8 mouse cellular contexts compared by ENCODE assay signal in the genomic region with DNA sequence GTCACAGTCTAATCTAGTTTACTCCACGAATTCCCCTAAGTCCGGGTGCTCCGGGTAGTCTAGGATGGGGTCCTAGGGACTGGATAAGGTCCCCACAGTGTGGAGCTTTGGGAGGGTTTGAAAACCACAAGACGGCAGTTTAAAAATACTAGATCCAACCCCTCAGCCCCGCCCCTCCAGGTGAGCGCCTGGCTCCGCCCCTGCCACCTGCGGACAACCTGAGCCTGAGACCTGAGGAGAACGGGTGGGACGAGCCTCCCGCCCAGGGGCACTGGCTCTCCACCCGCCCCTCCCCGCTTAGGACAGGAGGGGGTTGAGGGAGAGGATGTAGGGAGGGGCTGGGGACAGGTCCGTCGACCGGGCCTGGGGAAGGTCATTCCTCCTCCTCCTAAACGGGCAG. TPM values are rescaled to one million over a fixed set of nuclear protein-coding genes. Genes with fewer than 3 reads are reported as not detected.
A peak's percentile ranks its signal among the peaks of the same experiment; 100 is the strongest.
DNase-seq lines count a peak whose midpoint lies in the region; ATAC-seq lines count a peak whose summit lies in the region.

No protein-coding gene starts in this region.

- intact Hi-C loops in left cerebral cortex, postnatal 25 days (cut with DNase I), result loop anchor here (5.0 kb wide), 2 partner anchors 58 to 163 kb away; partner anchors contain the start of gene Gipc3

- peak overlapping the region; percentile 62; the same call in 1 of the 2 replicates for H3K4me2 ChIP-seq in forebrain, embryonic 12.5 days
- peak overlapping the region; percentile 83 for H3K4me2 ChIP-seq in kidney, embryonic 15.5 days

- peak; percentile 67 for DNase-seq in embryonic facial prominence, embryonic 10.5 days (ENCODE audit: low spot score)
- DNase-seq in lung, postnatal 14 days, result peak; percentile 54
- DNase-seq in Muller cell, postnatal 12 days (ENCODE audit: inconsistent ontology term), result no peak
- DNase-seq in layer of hippocampus, adult 9-10 months (ENCODE audit: low spot score), result no peak
- no peak for DNase-seq in left cerebral cortex, postnatal 25 days (ENCODE audit: low spot score in 2 of 2)
- DNase-seq in embryo, embryonic 10 days (ENCODE audit: low spot score), result no peak

- ATAC-seq in forebrain, embryonic 12.5 days (ENCODE audit: low FRiP score), result no peak
- ATAC-seq in kidney, embryonic 15.5 days (replicated peaks; ENCODE audit: low FRiP score), result peak; percentile 29; the same call in 1 of the 2 replicates

- 8% methylated on average over 17 of the region's 17 CpGs for WGBS in embryonic facial prominence, embryonic 10.5 days
- 14% methylated on average over 17 of the region's 17 CpGs for WGBS in forebrain, embryonic 12.5 days
- 7% methylated on average over 17 of the region's 17 CpGs for WGBS in kidney, embryonic 15.5 days

- H3K9me3 ChIP-seq in embryonic facial prominence, embryonic 10.5 days, result no peaks in the 10 kb centered on the region
- H3K9me3 ChIP-seq in forebrain, embryonic 12.5 days, result no peaks in the 10 kb centered on the region
- H3K9me3 ChIP-seq in kidney, embryonic 15.5 days (replicated peaks), result no peaks in the 10 kb centered on the region

- no peak overlapping the region; the same call in 1 of the 2 replicates for H3K9ac ChIP-seq in forebrain, embryonic 12.5 days
- H3K9ac ChIP-seq in kidney, embryonic 15.5 days, result 0 out of 2 replicates have a peak overlapping the region, but pooled peaks have one; percentile 42

- H3K27ac ChIP-seq in embryonic facial prominence, embryonic 10.5 days (replicated peaks), result peak overlapping the region; percentile 78
- no peak overlapping the region for H3K27ac ChIP-seq in forebrain, embryonic 12.5 days
- H3K27ac ChIP-seq in kidney, embryonic 15.5 days, result peak overlapping the region; percentile 54

- peaks cover 5% of the 10 kb centered on the region; the same call in 1 of the 2 replicates for H3K36me3 ChIP-seq in embryonic facial prominence, embryonic 10.5 days (replicated peaks)
- no peaks in the 10 kb centered on the region for H3K36me3 ChIP-seq in forebrain, embryonic 12.5 days (replicated peaks)
- no peaks in the 10 kb centered on the region for H3K36me3 ChIP-seq in kidney, embryonic 15.5 days

- H3K4me1 ChIP-seq in embryonic facial prominence, embryonic 10.5 days, result peaks cover 50% of the 10 kb centered on the region
- peaks cover 28% of the 10 kb centered on the region for H3K4me1 ChIP-seq in forebrain, embryonic 12.5 days
- peaks cover 50% of the 10 kb centered on the region for H3K4me1 ChIP-seq in kidney, embryonic 15.5 days

- H3K4me3 ChIP-seq in embryonic facial prominence, embryonic 10.5 days, result peak overlapping the region; percentile 63
- H3K4me3 ChIP-seq in forebrain, embryonic 12.5 days (replicated peaks), result peak overlapping the region; percentile 46; the same call in 1 of the 2 replicates
- peak overlapping the region; percentile 56 for H3K4me3 ChIP-seq in kidney, embryonic 15.5 days (replicated peaks)

- H3K27me3 ChIP-seq in embryonic facial prominence, embryonic 10.5 days (replicated peaks; ENCODE audit: low read depth, poor library complexity, severe bottlenecking), result peaks cover 88% of the 10 kb centered on the region
- peaks cover 48% of the 10 kb centered on the region for H3K27me3 ChIP-seq in forebrain, embryonic 12.5 days
- peaks cover 46% of the 10 kb centered on the region for H3K27me3 ChIP-seq in kidney, embryonic 15.5 days

RNA-seq across cellular contexts. Expression of gene Tjp3, which starts 6.7 kb away (rescaled TPM):
- 8.9 and 9.0 TPM in 2 replicates for polyA plus RNA-seq in embryonic facial prominence, embryonic 10.5 days (2016; fragmentation: Nextera tagmentation; extraction: Ambion mirVana)
- 9.7 and 11.4 TPM in 2 replicates for polyA plus RNA-seq in forebrain, embryonic 12.5 days (2016; fragmentation: Nextera tagmentation; extraction: Ambion mirVana)
- polyA plus RNA-seq in kidney, embryonic 15.5 days (2015; fragmentation: Nextera tagmentation; extraction: Ambion mirVana), result 15.9 and 18.1 TPM in 2 replicates
- total RNA-seq in left cerebral cortex, postnatal 25 days (2021), result under 1 TPM; 0.23 to 0.30 TPM

RNA-seq across cellular contexts. Expression of gene Pip5k1c, which starts 8.0 kb away (rescaled TPM):
- 72.2 and 72.4 TPM in 2 replicates for polyA plus RNA-seq in embryonic facial prominence, embryonic 10.5 days (2016; fragmentation: Nextera tagmentation; extraction: Ambion mirVana)
- 84.1 and 98.7 TPM in 2 replicates for polyA plus RNA-seq in forebrain, embryonic 12.5 days (2016; fragmentation: Nextera tagmentation; extraction: Ambion mirVana)
- 51.0 and 61.3 TPM in 2 replicates for polyA plus RNA-seq in kidney, embryonic 15.5 days (2015; fragmentation: Nextera tagmentation; extraction: Ambion mirVana)
- 100 to 1,000 TPM; 402 to 420 TPM for total RNA-seq in left cerebral cortex, postnatal 25 days (2021)

RNA-seq across cellular contexts. Expression of gene Apba3, which starts 18.0 kb away (rescaled TPM):
- polyA plus RNA-seq in embryonic facial prominence, embryonic 10.5 days (2016; fragmentation: Nextera tagmentation; extraction: Ambion mirVana), result 57.2 and 57.5 TPM in 2 replicates
- 31.1 and 33.3 TPM in 2 replicates for polyA plus RNA-seq in forebrain, embryonic 12.5 days (2016; fragmentation: Nextera tagmentation; extraction: Ambion mirVana)
- 59.7 and 63.4 TPM in 2 replicates for polyA plus RNA-seq in kidney, embryonic 15.5 days (2015; fragmentation: Nextera tagmentation; extraction: Ambion mirVana)
- total RNA-seq in left cerebral cortex, postnatal 25 days (2021), result 10 to 100 TPM; 38.6 to 40.0 TPM

RNA-seq across cellular contexts. Expression of gene Mrpl54, which starts 18.0 kb away (rescaled TPM):
- 223 and 237 TPM in 2 replicates for polyA plus RNA-seq in embryonic facial prominence, embryonic 10.5 days (2016; fragmentation: Nextera tagmentation; extraction: Ambion mirVana)
- 136 and 138 TPM in 2 replicates for polyA plus RNA-seq in forebrain, embryonic 12.5 days (2016; fragmentation: Nextera tagmentation; extraction: Ambion mirVana)
- 230 and 244 TPM in 2 replicates for polyA plus RNA-seq in kidney, embryonic 15.5 days (2015; fragmentation: Nextera tagmentation; extraction: Ambion mirVana)
- 10 to 100 TPM; 42.5 to 47.3 TPM for total RNA-seq in left cerebral cortex, postnatal 25 days (2021)

RNA-seq across cellular contexts. Expression of gene Matk, which starts 32.0 kb away (rescaled TPM):
- polyA plus RNA-seq in embryonic facial prominence, embryonic 10.5 days (2016; fragmentation: Nextera tagmentation; extraction: Ambion mirVana), result 3.6 and 3.7 TPM in 2 replicates
- 4.1 and 5.7 TPM in 2 replicates for polyA plus RNA-seq in forebrain, embryonic 12.5 days (2016; fragmentation: Nextera tagmentation; extraction: Ambion mirVana)
- 5.8 and 6.8 TPM in 2 replicates for polyA plus RNA-seq in kidney, embryonic 15.5 days (2015; fragmentation: Nextera tagmentation; extraction: Ambion mirVana)
- total RNA-seq in left cerebral cortex, postnatal 25 days (2021), result 100 to 1,000 TPM; 191 to 194 TPM

Comparison
In these comparisons a context has a peak if more than half of its experiments do, and no peak if none do; other contexts are left out.
1. DNase-seq: peak in embryonic facial prominence, embryonic 10.5 days (single experiment) and lung, postnatal 14 days (single experiment); none in Muller cell, postnatal 12 days (single experiment), layer of hippocampus, adult 9-10 months (single experiment), left cerebral cortex, postnatal 25 days (0 of 2) and embryo, embryonic 10 days (single experiment).
2. Peak in every context shown above with its lines, with median percentiles within 50 percentile points of each other: H3K4me3 ChIP-seq.